Mouse (Mus musculus): ENCODE measurements around the gene C1qtnf9.

The C1qtnf9 gene

DNA sequence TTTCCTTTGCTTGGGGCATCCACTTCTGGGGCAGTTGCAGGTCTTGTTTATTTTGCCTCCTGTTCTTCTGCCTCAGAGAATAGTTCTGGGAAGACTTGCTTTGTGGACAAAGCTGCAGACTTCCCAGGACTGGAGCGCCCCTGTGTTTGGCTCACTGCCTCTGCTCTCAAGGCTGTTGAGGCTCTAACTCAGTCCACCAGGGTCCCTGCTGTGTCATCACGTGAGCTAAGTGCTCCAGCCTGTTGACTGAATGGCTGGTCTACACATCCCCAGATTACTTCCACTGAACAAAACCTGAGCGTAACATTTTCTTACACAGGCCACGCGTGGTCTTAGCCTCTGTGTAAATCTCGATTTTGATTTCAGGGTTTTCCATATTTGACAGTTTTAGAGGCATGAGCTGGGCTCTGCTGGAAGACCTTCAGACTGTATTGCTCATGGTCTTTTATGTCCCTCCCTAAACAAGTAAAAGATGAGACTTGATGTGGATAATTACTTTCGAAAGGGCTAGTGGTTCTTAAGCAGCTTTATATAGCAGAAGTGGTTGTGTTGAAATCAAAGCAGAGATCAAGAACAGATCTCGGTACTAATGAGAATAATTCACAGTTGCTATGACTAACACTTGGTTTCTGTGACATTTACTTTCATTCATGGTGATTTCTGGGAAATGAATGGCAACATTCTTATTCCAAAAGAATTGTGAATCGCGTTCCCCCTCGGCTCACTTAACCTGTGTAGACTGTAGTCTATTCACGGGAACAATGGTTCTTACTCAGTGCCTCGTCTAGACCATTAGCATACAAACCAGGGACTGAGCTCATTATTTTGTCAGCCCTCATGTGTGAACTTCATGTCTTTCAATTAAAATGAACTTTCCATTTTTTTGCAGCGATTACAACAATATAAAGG lies 14.8 kb upstream of the C1qtnf9 start:
- no peak for DNase-seq

- peak; percentile 27 for DNase-seq
Measured at GRCm38 (mm10) chr14:60753801-60754126, 14.2 kb upstream of the C1qtnf9 start.

- no peak for DNase-seq
Measured at GRCm38 (mm10) chr14:60754656-60755055, 13.3 kb upstream of the C1qtnf9 start.

DNA sequence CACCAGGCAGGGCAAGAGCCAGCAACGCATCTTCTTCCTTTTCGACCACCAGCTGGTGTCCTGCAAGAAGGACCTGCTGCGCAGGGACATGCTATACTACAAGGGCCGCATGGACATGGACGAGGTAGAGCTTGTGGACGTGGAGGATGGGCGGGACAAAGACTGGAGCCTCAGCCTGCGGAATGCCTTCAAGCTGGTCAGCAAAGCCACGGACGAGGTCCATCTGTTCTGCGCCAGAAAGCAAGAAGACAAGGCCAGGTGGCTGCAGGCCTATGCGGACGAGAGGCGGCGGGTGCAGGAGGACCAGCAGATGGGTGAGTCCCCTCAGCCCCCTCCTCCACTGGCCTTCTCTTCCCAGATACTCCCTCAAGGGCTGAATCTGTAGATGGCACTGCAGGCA lies 11.7 kb upstream of the C1qtnf9 start:
- no peak for DNase-seq

- no peak for DNase-seq
Measured at GRCm38 (mm10) chr14:60757265-60757664, 10.7 kb upstream of the C1qtnf9 start.

GRCm38 (mm10) chr14:60757722-60758121 lies 10.2 kb upstream of the C1qtnf9 start:
- no peak for DNase-seq

DNA sequence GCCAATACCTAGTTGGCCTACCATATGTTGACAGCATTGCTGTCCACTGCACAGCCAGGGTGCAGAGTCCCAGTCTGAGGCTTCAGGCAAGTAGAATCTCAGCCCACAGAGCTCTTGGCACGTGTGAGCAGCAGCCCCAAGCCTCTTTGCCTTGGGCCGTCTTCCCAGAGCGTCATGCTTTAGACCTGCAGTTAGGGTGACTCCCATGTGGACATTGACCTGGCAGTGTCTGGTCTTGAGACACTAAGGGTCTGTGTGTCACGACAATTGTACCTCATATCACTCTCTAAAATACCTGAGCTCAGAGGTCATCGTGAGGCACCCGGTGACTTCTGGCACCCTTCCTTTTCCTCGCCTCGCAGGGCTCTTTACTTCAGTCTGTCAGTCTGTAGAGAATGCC lies 8.8 kb upstream of the C1qtnf9 start:
- no peak for DNase-seq

- DNase-seq: no peak
Measured at GRCm38 (mm10) chr14:60761801-60762200, 6.1 kb upstream of the C1qtnf9 start.

GRCm38 (mm10) chr14:60762754-60763153 lies 5.2 kb upstream of the C1qtnf9 start:
- no peak for DNase-seq

- DNase-seq: no peak
Measured at GRCm38 (mm10) chr14:60763746-60764145, 4.2 kb upstream of the C1qtnf9 start.

GRCm38 (mm10) chr14:60764526-60764925 lies 3.4 kb upstream of the C1qtnf9 start:
- no peak for DNase-seq

DNA sequence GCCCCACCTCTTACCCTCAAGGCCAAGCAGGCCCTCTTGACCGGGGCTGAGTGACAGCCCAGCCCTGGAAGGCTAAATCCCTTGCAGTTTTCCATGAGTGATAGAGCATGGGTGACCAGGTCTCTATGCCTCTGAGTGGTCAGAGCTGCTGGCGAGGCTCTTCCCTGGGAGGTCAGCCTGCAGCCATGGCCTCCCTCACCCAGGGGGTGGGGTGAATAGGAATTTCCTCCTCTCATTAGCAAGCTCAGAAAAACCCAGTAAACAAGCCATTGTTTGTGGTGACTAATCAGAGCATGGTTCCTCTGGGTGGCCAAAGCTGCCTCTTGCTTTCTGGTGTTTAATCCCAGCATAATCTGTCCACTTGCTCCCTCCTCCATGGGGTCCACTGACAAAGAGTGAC lies 2.9 kb upstream of the C1qtnf9 start:
- DNase-seq: no peak

DNA sequence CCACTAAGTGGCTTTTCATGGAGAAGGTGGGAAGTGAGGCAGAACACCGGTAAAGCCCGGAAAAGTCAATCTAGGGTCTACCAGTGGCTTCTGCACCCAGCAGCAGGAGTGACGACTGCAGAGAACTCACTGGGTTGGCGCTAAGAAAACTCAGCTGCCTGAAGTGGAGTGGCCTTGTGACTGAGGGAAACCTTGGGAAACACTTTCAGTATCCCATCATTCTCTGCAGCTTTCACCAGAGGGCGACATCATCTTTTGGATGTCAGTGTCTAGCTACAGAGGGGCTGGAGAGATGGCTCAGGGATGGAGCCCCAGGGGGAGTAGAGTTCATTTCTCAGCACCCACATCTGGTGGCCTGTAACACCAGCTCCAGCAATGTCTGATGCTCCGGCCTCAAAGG lies 1.4 kb downstream of the C1qtnf9 start:
- no peak for DNase-seq

GRCm38 (mm10) chr14:60770594-60770993 lies 2.7 kb downstream of the C1qtnf9 start:
- DNase-seq: no peak

DNA sequence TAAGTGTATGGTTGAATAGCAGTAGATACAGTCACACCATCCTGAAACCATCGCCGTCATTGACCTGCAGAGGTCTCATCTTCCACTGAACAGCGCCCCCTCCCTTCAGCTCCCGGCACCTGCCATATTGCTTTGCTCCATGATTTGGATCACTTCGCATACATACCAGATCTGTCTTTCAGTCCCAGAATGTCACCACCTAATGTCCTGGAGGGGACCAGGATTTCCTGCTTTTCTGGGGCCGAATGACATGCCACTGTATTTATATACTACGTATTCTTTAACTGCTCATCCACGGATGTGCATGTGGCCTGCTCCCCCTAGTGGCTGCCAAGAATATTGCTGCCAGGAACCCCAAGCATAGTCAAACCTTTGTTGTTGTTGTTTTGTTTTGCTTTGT lies 3.1 kb downstream of the C1qtnf9 start:
- DNase-seq: peak; percentile 77

DNA sequence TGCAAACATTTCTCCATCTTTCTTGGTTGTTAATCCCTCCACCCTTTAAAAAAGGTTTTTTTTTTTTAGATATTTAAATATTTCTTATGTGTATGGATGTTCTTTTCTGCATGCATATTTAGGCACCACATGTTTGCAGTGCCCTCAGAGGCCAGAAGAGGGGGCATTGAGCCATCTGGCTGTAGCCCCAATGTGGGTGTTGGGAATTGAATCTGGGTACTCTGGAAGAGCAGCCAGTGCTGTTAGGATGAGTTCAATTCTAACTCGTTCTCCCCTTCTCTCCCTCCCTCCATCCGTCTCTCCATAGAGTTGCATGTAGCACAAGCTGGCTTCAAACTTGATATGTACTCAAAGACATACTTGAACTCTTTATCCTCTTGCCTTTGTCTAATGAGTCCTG lies 5.5 kb downstream of the C1qtnf9 start:
- no peak for DNase-seq

- no peak for DNase-seq
Measured at GRCm38 (mm10) chr14:60776521-60776920, 8.6 kb downstream of the C1qtnf9 start.

GRCm38 (mm10) chr14:60777485-60777919 lies 9.6 kb downstream of the C1qtnf9 start:
- DNase-seq: no peak

GRCm38 (mm10) chr14:60779198-60779597 lies 11.3 kb downstream of the C1qtnf9 start:
- DNase-seq: no peak

- DNase-seq: no peak
Measured at GRCm38 (mm10) chr14:60782121-60782656, 14.3 kb downstream of the C1qtnf9 start.

GRCm38 (mm10) chr14:60783196-60783595 lies 15.3 kb downstream of the C1qtnf9 start:
- DNase-seq: no peak

DNA sequence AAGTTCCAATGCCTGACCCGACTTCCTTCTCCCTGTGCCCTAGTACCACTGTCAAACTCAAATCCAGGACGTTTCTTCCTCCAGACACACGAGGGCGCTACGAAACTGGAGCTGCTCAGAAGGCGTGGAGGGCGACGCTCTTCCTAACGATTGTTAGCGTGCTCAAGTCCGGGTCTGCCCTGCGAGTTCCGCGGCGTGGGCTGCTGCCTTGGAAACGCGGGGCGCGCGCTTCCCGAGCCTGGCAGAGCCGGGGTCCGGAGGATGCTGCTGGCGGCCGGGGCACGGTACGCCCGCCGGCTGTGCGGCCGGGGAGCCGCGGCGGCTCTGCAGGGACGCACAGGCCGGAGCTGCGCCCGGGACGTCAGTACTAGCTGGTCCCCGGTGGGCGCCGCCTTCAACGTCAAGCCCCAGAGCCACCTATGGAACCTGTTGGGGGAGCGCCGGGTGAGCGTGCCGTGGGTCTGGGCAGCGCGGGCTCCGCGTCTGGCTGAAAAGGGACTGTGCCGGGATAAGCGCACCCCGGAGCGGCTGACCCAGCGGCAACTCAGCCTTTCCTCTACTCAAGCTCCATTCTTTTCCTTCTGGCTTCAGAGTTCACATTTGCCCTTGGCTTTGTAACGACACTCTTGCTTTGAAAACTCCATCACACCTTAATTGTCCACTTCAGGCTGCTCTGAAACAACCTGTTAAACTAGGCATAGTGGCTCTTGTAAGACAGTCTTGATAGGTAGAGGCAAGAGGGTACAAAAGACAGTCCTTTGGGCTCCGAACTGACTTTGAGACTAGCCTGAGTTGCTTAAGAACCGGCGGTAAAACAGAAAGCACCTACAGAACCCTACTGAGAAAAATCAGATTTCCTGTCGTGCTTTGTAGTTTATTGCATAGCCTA lies 16.7 kb downstream of the C1qtnf9 start, which contains the start of gene Mipep:
Gene Mipep (plus strand): TSS at position 147 of the 889 bp plus-strand sequence.
- DNase-seq: peak; percentile 80

DNA sequence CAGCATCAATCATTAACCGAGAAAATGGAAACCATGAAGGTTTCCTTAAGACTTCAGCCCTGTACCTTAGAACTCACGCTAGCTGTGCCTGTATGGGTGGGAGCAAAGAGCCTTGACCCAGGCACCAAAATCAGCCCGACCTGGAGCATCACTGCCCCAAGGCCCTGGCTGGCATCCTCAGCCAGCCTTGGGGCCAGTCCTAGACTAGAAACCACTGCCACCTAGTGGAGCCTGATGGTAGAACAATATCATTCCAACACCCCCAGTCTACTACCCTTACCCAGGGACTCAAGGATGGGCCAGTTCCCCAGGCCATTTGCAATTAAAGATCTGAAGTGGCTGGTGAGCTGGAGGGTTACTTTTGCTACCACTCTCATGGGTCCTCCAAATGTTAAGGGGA lies 22.2 kb downstream of the C1qtnf9 start:
- DNase-seq: peak; percentile 47

All from right cerebral cortex, postnatal 14 days (tissue).